12 mouse cellular contexts compared by ENCODE assay signal in the genomic region with DNA sequence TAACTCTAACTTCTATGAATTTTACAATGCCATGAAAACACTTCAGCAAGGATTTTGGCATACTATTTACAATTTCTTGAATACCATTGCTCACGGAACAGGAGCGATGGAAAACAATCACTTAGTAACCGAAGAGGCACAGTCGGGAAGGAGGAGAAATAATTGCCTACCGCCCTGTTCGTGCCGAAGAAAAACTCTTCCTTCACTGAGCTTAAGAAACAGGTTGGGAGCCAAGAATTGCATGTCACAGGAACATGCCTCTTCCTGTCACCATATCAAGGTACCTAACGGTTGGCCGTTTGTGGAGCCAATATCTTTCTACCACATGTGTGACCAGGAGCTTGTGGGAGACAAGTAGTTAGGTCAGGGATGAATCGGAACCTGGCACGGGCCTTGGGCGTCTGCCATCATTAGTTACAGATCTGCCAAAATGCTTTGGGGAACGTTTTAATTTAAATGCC. TPM values are rescaled to one million over a fixed set of nuclear protein-coding genes. Genes with fewer than 3 reads are reported as not detected.
DNase-seq lines count a peak whose midpoint lies in the region; ATAC-seq lines count a peak whose summit lies in the region.
"Had no signal": no experiment of that assay in that cellular context is flagged by ENCODE, and none has a peak within 500 bp of the region (broad histone marks: within the 10 kb centered on the region; RNA-seq: fewer than 3 reads in every experiment).

No protein-coding gene starts in this region.

- peak; percentile 35 for ATAC-seq in erythroid progenitor cell, adult 5-6 weeks (replicated peaks; ENCODE audit: low FRiP score, poor library complexity, severe bottlenecking)
- ATAC-seq: hindbrain, embryonic 16.5 days; midbrain, embryonic 13.5 days had no signal

- DNase-seq in heart, postnatal 4 days = peak; percentile 17
- DNase-seq in heart, adult 8-10 months (ENCODE audit: low spot score) = no peak
- DNase-seq in adrenal gland, postnatal 25 days = peak; percentile 54
- peak; percentile 52 to 59 for DNase-seq in cerebellum, adult 18-20 months
- no peak for DNase-seq in right cerebral cortex, postnatal 14 days
- no peak for DNase-seq in yolk sac, embryonic 10.5 days (ENCODE audit: low spot score)
- DNase-seq: liver, embryonic 13.5 days; lung, postnatal 14 days; thymus, postnatal 25 days had no signal

RNA-seq across cellular contexts. Expression of a gene that starts 2.3 kb away (rescaled TPM):
- total RNA-seq in heart, postnatal 4 days (2021) = 10 to 100 TPM; 14.2 to 15.1 TPM
- total RNA-seq in heart, adult 8-10 months (2022) = 10 to 100 TPM in 1 of 4 experiments, 1 to 10 TPM in 3; 8.3 to 10.7 (median 9.3) TPM
- total RNA-seq in adrenal gland, postnatal 25 days (2021) = 62.0 and 62.3 TPM in 2 replicates
- total RNA-seq in erythroid progenitor cell, adult 5-6 weeks (2015; ENCODE audit: low replicate concordance) = 145 and 168 TPM in 2 replicates
- total RNA-seq in erythroid progenitor cell, adult 5-6 weeks (2017; ENCODE audit: low replicate concordance) = 165 and 173 TPM in 2 replicates

Comparison
In these comparisons a context has a peak if more than half of its experiments do, and no peak if none do; other contexts are left out.
1. DNase-seq: peak in heart, postnatal 4 days (single experiment), adrenal gland, postnatal 25 days (single experiment) and cerebellum, adult 18-20 months (2 of 2); none in heart, adult 8-10 months (single experiment), right cerebral cortex, postnatal 14 days (single experiment) and yolk sac, embryonic 10.5 days (single experiment).